9 mouse cellular contexts compared by ENCODE assay signal in the genomic region with DNA sequence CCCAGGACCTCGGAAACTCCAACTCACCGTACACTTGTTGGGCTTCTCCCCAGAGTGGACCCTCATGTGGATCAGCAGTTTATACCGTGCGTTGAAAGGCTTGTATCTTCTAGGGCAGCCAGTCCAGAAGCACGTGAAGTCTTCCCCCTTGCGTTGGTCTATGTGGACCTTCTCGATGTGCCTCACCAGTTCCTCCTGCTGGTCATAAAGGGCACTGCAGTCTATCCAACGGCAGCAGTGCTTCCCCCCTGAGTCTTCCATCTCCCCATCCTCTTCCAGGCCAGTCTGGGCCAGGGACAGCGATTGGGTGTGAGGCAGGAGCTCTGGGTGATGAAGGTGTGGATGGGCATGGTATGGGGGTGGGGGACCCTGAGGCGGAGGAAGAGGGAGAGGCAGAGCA.
DNase-seq lines count a peak whose midpoint lies in the region; ATAC-seq and TF ChIP-seq lines count a peak whose summit lies in the region.
"Had no signal": no experiment of that assay in that cellular context is flagged by ENCODE, and none has a peak within 500 bp of the region (broad histone marks: within the 10 kb centered on the region; RNA-seq: fewer than 3 reads in every experiment).

No protein-coding gene starts in this region.

- H3K36me3 ChIP-seq in liver, embryonic 14.5 days (replicated peaks; ENCODE audit: control insufficient read depth, insufficient read depth, low read depth) = no peaks in the 10 kb centered on the region
- H3K36me3 ChIP-seq: limb, embryonic 13.5 days had no signal

- peak; percentile 30 for DNase-seq in gastrocnemius, adult 2 months
- DNase-seq in gastrocnemius, postnatal 36 days = no peak
- DNase-seq in ovary, postnatal 14 days (ENCODE audit: low spot score) = peak; percentile 11
- no peak for DNase-seq in ovary, postnatal 10 days (ENCODE audit: low spot score)
- DNase-seq in c-Kit-positive CD71-positive TER-119-positive erythroid progenitor cells, embryonic 14.5 days (ENCODE audit: low spot score) = peak; percentile 6
- DNase-seq in liver, embryonic 14.5 days (ENCODE audit: low read depth in 3 of 3, low spot score in 3 of 3) = peak in 2 of 3 experiments; percentile 2 to 4
- DNase-seq in spleen, postnatal 4 days (ENCODE audit: low spot score in 2 of 2) = peak; percentile 31 to 77
- DNase-seq in layer of hippocampus, postnatal 14 days (ENCODE audit: low spot score in 2 of 2) = no peak

- H3K27ac ChIP-seq in gastrocnemius, adult 2 months = no peak overlapping the region
- H3K27ac ChIP-seq in liver, embryonic 14.5 days = no peak overlapping the region
- H3K27ac ChIP-seq: limb, embryonic 13.5 days had no signal

- no peak overlapping the region for H3K4me2 ChIP-seq in liver, embryonic 14.5 days (ENCODE audit: low read depth)
- H3K4me2 ChIP-seq: limb, embryonic 13.5 days had no signal

- TF ChIP-seq EP300 in liver, embryonic 14.5 days (IDR thresholded peaks at IDR 0.05; ENCODE audit: low read depth) = no peak

- no peaks in the 10 kb centered on the region for H3K4me1 ChIP-seq in liver, embryonic 14.5 days (replicated peaks; ENCODE audit: control insufficient read depth in 2 of 2, insufficient read depth in 2 of 2, low read length in 1 of 2)

- no peak overlapping the region for H3K9ac ChIP-seq in liver, embryonic 14.5 days (replicated peaks)
- H3K9ac ChIP-seq: limb, embryonic 13.5 days had no signal

- H3K27me3 ChIP-seq in liver, embryonic 14.5 days (ENCODE audit: control insufficient read depth, insufficient read depth, low read length) = no peaks in the 10 kb centered on the region
- H3K27me3 ChIP-seq: limb, embryonic 13.5 days had no signal

- no peak for ATAC-seq in liver, embryonic 14.5 days (ENCODE audit: insufficient read depth)

- TF ChIP-seq CTCF in gastrocnemius, adult 2 months (IDR thresholded peaks at IDR 0.05) = peak; percentile 58
- TF ChIP-seq CTCF in liver, embryonic 14.5 days (IDR thresholded peaks at IDR 0.05; ENCODE audit: low read depth) = peak; percentile 93

- H3K4me3 ChIP-seq in gastrocnemius, adult 2 months = no peak overlapping the region
- no peak overlapping the region for H3K4me3 ChIP-seq in liver, embryonic 14.5 days (ENCODE audit: insufficient read depth in 1 of 2, low read depth in 2 of 2, low read length in 2 of 2)
- H3K4me3 ChIP-seq: limb, embryonic 13.5 days had no signal

- no peaks in the 10 kb centered on the region for H3K9me3 ChIP-seq in liver, embryonic 14.5 days (ENCODE audit: control insufficient read depth, low read length)
- H3K9me3 ChIP-seq: limb, embryonic 13.5 days had no signal

- 40% methylated on average over 10 of the region's 10 CpGs for WGBS in liver, embryonic 14.5 days (ENCODE audit: insufficient replicate concordance)

- intact Hi-C loops in gastrocnemius, adult 2 months (cut with DNase I) = no loop called here
- intact Hi-C loops in gastrocnemius, postnatal 36 days (cut with DNase I) = no loop called here

Comparison
In these comparisons a context has a peak if more than half of its experiments do, and no peak if none do; other contexts are left out.
1. DNase-seq: peak in gastrocnemius, adult 2 months (single experiment), ovary, postnatal 14 days (single experiment), c-Kit-positive CD71-positive TER-119-positive erythroid progenitor cells, embryonic 14.5 days (single experiment), liver, embryonic 14.5 days (2 of 3) and spleen, postnatal 4 days (2 of 2); none in gastrocnemius, postnatal 36 days (0 of 2), ovary, postnatal 10 days (single experiment) and layer of hippocampus, postnatal 14 days (0 of 2).